In the genomic region with DNA sequence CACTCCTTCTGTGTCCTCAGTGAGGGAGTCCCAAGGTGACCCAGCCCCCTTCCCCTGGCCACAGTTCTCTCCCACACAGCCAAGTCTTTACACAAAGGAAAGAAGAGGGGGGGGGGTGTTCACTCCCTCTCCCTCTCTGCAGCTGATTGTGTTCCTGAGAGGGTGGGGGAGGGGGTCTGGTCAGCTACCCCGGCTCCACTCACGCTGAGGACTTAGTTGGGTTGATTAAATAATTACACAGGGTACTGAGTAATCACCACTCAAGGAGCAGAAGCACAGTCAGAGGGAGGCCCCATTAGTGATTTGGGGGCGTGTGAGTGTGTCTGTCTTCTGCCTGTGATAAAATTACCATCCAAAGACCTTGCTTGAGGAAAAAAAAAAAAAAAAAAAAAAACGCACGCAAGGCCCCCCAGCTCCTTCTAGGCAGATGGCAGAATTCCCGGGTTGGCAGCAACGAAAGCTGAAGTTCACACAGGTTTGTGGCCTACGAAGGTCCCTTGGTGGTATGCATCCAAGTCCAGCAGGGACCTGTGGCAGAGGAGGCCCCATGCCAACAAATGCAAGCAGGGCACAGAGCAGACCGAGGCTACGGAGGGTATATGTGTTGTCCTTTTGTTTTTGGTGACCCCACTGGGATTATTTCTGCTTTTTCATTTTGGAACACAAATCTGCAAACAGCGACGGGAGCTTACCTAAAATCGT, we compare ENCODE assay signal across 14 mouse cellular contexts. TPM values are rescaled to one million over a fixed set of nuclear protein-coding genes. Genes with fewer than 3 reads are reported as not detected.
DNase-seq lines count a peak whose midpoint lies in the region; ATAC-seq and TF ChIP-seq lines count a peak whose summit lies in the region.
"Had no signal": no experiment of that assay in that cellular context is flagged by ENCODE, and none has a peak within 500 bp of the region (broad histone marks: within the 10 kb centered on the region; RNA-seq: fewer than 3 reads in every experiment).

No protein-coding gene starts in this region.

- no peaks in the 10 kb centered on the region for H3K36me3 ChIP-seq in midbrain, embryonic 10.5 days
- H3K36me3 ChIP-seq in midbrain, embryonic 15.5 days (replicated peaks): no peaks in the 10 kb centered on the region
- H3K36me3 ChIP-seq in hindbrain, embryonic 15.5 days: no peaks in the 10 kb centered on the region

- no peak overlapping the region for H3K27ac ChIP-seq in cerebellum, adult 2 months (ENCODE audit: insufficient read depth, low read length)
- H3K27ac ChIP-seq in midbrain, embryonic 10.5 days (replicated peaks): peak overlapping the region; percentile 68
- H3K27ac ChIP-seq in midbrain, embryonic 15.5 days: no peak overlapping the region
- no peak overlapping the region for H3K27ac ChIP-seq in hindbrain, embryonic 15.5 days (replicated peaks)
- H3K27ac ChIP-seq: left cerebral cortex, adult 2 months had no signal

- DNase-seq in cerebellum, postnatal 10 days: peak; percentile 64 to 75
- DNase-seq in cerebellum, adult 2 months: no peak
- DNase-seq in midbrain, embryonic 10.5 days (ENCODE audit: low spot score): no peak
- no peak for DNase-seq in right cerebral cortex, postnatal 14 days
- no peak for DNase-seq in gastrocnemius, postnatal 10 days
- no peak for DNase-seq in adrenal gland, adult 18-20 months (ENCODE audit: low spot score in 2 of 2)
- DNase-seq: cerebellum, adult 8-10 months; kidney, postnatal 36 days; liver; lung, postnatal 4 days had no signal

- TF ChIP-seq POLR2A in cerebellum, adult 2 months (IDR thresholded peaks at IDR 0.05; ENCODE audit: borderline replicate concordance, insufficient read depth, low read length): no peak

- TF ChIP-seq CTCF in cerebellum, adult 2 months (IDR thresholded peaks at IDR 0.05; ENCODE audit: borderline replicate concordance, insufficient read depth, low read depth, low read length): no peak

- no peaks in the 10 kb centered on the region for H3K9me3 ChIP-seq in midbrain, embryonic 10.5 days (replicated peaks)
- H3K9me3 ChIP-seq in midbrain, embryonic 15.5 days: no peaks in the 10 kb centered on the region
- H3K9me3 ChIP-seq in hindbrain, embryonic 15.5 days: no peaks in the 10 kb centered on the region

- H3K4me2 ChIP-seq in midbrain, embryonic 15.5 days: no peak overlapping the region
- H3K4me2 ChIP-seq in hindbrain, embryonic 15.5 days: no peak overlapping the region

- no peaks in the 10 kb centered on the region for H3K4me1 ChIP-seq in cerebellum, adult 2 months (ENCODE audit: control insufficient read depth, insufficient read depth, low read length)
- peaks cover 17% of the 10 kb centered on the region for H3K4me1 ChIP-seq in midbrain, embryonic 10.5 days
- H3K4me1 ChIP-seq in midbrain, embryonic 15.5 days: peaks cover 9% of the 10 kb centered on the region
- peaks cover 9% of the 10 kb centered on the region for H3K4me1 ChIP-seq in hindbrain, embryonic 15.5 days (replicated peaks)

- H3K27me3 ChIP-seq in cerebellum, adult 2 months (ENCODE audit: control insufficient read depth, insufficient read depth, low read length): no peaks in the 10 kb centered on the region; the same call in 1 of the 2 replicates
- H3K27me3 ChIP-seq in midbrain, embryonic 10.5 days (ENCODE audit: low read depth, poor library complexity, severe bottlenecking): peaks cover 25% of the 10 kb centered on the region
- H3K27me3 ChIP-seq in midbrain, embryonic 15.5 days (replicated peaks): 0 out of 2 replicates have a peak, but pooled peaks cover 4% of the 10 kb centered on the region
- peaks cover 10% of the 10 kb centered on the region for H3K27me3 ChIP-seq in hindbrain, embryonic 15.5 days

- no peak overlapping the region for H3K4me3 ChIP-seq in cerebellum, adult 2 months (replicated peaks; ENCODE audit: insufficient read depth, low read depth, low read length)
- H3K4me3 ChIP-seq in midbrain, embryonic 10.5 days: no peak overlapping the region
- H3K4me3 ChIP-seq in midbrain, embryonic 15.5 days: no peak overlapping the region
- no peak overlapping the region for H3K4me3 ChIP-seq in hindbrain, embryonic 15.5 days
- H3K4me3 ChIP-seq: left cerebral cortex, adult 2 months had no signal

- 5% methylated on average over 13 of the region's 13 CpGs for WGBS in cerebellum, adult 2 months
- 51% methylated on average over 13 of the region's 13 CpGs for WGBS in midbrain, embryonic 10.5 days
- 22% methylated on average over 13 of the region's 13 CpGs for WGBS in midbrain, embryonic 15.5 days
- WGBS in hindbrain, embryonic 15.5 days: 27% methylated on average over 13 of the region's 13 CpGs

- H3K9ac ChIP-seq in midbrain, embryonic 15.5 days: no peak overlapping the region
- no peak overlapping the region for H3K9ac ChIP-seq in hindbrain, embryonic 15.5 days

- ATAC-seq in midbrain, embryonic 15.5 days (replicated peaks): no peak
- 0 out of 2 replicates have a peak, but pooled peaks have one; percentile 50 for ATAC-seq in hindbrain, embryonic 15.5 days (ENCODE audit: low FRiP score, low read depth)
- ATAC-seq: intestine, postnatal 0 days had no signal

RNA-seq across cellular contexts. Expression of gene Top1, which starts 55.3 kb away (rescaled TPM):
- 29.1 and 29.4 TPM in 2 replicates for polyA plus RNA-seq in cerebellum, adult 2 months (2012; rRNA removed)
- 107 and 108 TPM in 2 replicates for polyA plus RNA-seq in midbrain, embryonic 10.5 days (2016; fragmentation: Nextera tagmentation; extraction: Ambion mirVana)
- 75.2 and 81.1 TPM in 2 replicates for polyA plus RNA-seq in midbrain, embryonic 15.5 days (2015; fragmentation: Nextera tagmentation; extraction: Ambion mirVana)
- polyA plus RNA-seq in hindbrain, embryonic 15.5 days (2015; fragmentation: Nextera tagmentation; extraction: Ambion mirVana): 66.2 and 69.7 TPM in 2 replicates
- total RNA-seq in gastrocnemius, postnatal 10 days (2021): 10 to 100 TPM; 42.3 to 54.4 TPM
- 100 to 1,000 TPM in 1 of 2 experiments, 10 to 100 TPM in 1; 83.5 to 105 TPM for total RNA-seq in adrenal gland, adult 18-20 months (2021)

Comparison
In these comparisons a context has a peak if more than half of its experiments do, and no peak if none do; other contexts are left out.
1. DNase-seq: peak in cerebellum, postnatal 10 days (2 of 2); none in cerebellum, adult 2 months (0 of 2), midbrain, embryonic 10.5 days (single experiment), right cerebral cortex, postnatal 14 days (single experiment), gastrocnemius, postnatal 10 days (single experiment) and adrenal gland, adult 18-20 months (0 of 2).